In the genomic region with DNA sequence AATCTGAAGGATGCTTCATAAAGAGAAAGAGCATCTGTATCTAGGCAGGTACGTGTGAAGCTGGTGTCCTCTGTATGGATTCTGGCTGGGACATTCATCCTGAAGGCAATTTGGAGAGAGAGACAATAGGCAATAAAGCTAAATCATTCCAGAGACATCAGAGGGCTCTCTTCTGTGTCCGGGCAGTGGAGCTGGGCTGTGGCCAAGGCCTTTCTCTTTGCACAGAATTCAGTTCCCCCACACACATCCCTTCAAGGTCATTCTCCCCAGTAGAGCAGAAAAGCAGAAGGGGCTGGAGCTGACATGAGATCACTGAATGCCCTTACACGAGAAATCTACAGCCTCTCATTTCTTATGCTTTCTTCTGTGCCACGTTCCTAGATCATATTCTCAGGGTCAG, we compare ENCODE assay signal across 31 mouse cellular contexts.
A peak's percentile ranks its signal among the peaks of the same experiment; 100 is the strongest.
DNase-seq lines count a peak whose midpoint lies in the region; ATAC-seq and TF ChIP-seq lines count a peak whose summit lies in the region.
"Had no signal": no experiment of that assay in that cellular context is flagged by ENCODE, and none has a peak within 500 bp of the region (broad histone marks: within the 10 kb centered on the region; RNA-seq: fewer than 3 reads in every experiment).

No protein-coding gene starts in this region.

- no peak for TF ChIP-seq CTCF in hindbrain, postnatal 0 days (IDR thresholded peaks at IDR 0.05; ENCODE audit: low read depth)

- 0 out of 2 replicates have a peak, but pooled peaks have one; percentile 15 for ATAC-seq in hindbrain, postnatal 0 days
- ATAC-seq in hindbrain, embryonic 12.5 days (ENCODE audit: low FRiP score) = no peak
- ATAC-seq: forebrain, postnatal 0 days; inflammation-experienced regulatory T-cells, adult 6 months; midbrain, embryonic 13.5 days; Patski had no signal

- H3K9ac ChIP-seq in hindbrain, postnatal 0 days (replicated peaks; ENCODE audit: low read length) = no peak overlapping the region
- no peak overlapping the region for H3K9ac ChIP-seq in hindbrain, embryonic 12.5 days
- H3K9ac ChIP-seq: forebrain, postnatal 0 days; heart, embryonic 15.5 days; hindbrain, embryonic 14.5 days; liver, embryonic 14.5 days; midbrain, embryonic 13.5 days had no signal

- H3K27ac ChIP-seq in hindbrain, postnatal 0 days = no peak overlapping the region
- no peak overlapping the region for H3K27ac ChIP-seq in hindbrain, embryonic 12.5 days
- H3K27ac ChIP-seq: heart, embryonic 10.5 days; heart, embryonic 15.5 days; hindbrain, embryonic 14.5 days; kidney, postnatal 0 days; liver, embryonic 14.5 days; macrophage; midbrain, embryonic 13.5 days had no signal

- H3K36me3 ChIP-seq in hindbrain, postnatal 0 days (ENCODE audit: insufficient read depth, low read length) = no peaks in the 10 kb centered on the region
- no peaks in the 10 kb centered on the region for H3K36me3 ChIP-seq in hindbrain, embryonic 12.5 days
- H3K36me3 ChIP-seq: G1E; heart, embryonic 10.5 days; heart, embryonic 15.5 days; midbrain, embryonic 13.5 days had no signal

- no peaks in the 10 kb centered on the region for H3K27me3 ChIP-seq in hindbrain, postnatal 0 days (ENCODE audit: insufficient read depth, low read length)
- no peaks in the 10 kb centered on the region for H3K27me3 ChIP-seq in hindbrain, embryonic 12.5 days
- H3K27me3 ChIP-seq: heart, embryonic 15.5 days; midbrain, embryonic 13.5 days; Patski had no signal

- DNase-seq in hindbrain, postnatal 0 days (ENCODE audit: low spot score) = no peak
- peak; percentile 37 for DNase-seq in 416B (ENCODE audit: low read depth)
- DNase-seq in adrenal gland, postnatal 10 days = peak; percentile 45
- DNase-seq in ovary, postnatal 14 days (ENCODE audit: low spot score) = peak; percentile 5
- no peak for DNase-seq in gastrocnemius, postnatal 14 days
- no peak for DNase-seq in heart, postnatal 25 days (ENCODE audit: low spot score)
- DNase-seq: cerebellum, adult 18-20 months; cerebellum, postnatal 14 days; forebrain, postnatal 0 days; gastrocnemius, postnatal 10 days; heart, postnatal 4 days; kidney, adult 2 months; layer of hippocampus, postnatal 36 days; liver; lung, adult 2 months; lung, postnatal 10 days; retina, postnatal 1 day; right cerebral cortex, postnatal 14 days; thymus, postnatal 14 days had no signal

- intact Hi-C loops in gastrocnemius, postnatal 14 days (cut with DNase I; ENCODE audit: low total_unique reads) = no loop called here
- intact Hi-C loops in heart, postnatal 25 days (cut with DNase I) = no loop called here

- no peak overlapping the region for H3K4me2 ChIP-seq in hindbrain, postnatal 0 days (ENCODE audit: low read depth, low read length)
- no peak overlapping the region for H3K4me2 ChIP-seq in hindbrain, embryonic 12.5 days (replicated peaks)
- H3K4me2 ChIP-seq: heart, embryonic 15.5 days; hindbrain, embryonic 14.5 days; midbrain, embryonic 13.5 days had no signal

- 61% methylated on average over 4 of the region's 4 CpGs for WGBS in hindbrain, postnatal 0 days
- WGBS in hindbrain, embryonic 12.5 days = 81% methylated on average over 4 of the region's 4 CpGs

- H3K4me3 ChIP-seq in hindbrain, postnatal 0 days (ENCODE audit: low read length) = no peak overlapping the region
- H3K4me3 ChIP-seq in hindbrain, embryonic 12.5 days = no peak overlapping the region
- H3K4me3 ChIP-seq: erythroblast, embryonic 14.5 days; heart, embryonic 10.5 days; heart, embryonic 15.5 days; midbrain, embryonic 13.5 days had no signal

- H3K4me1 ChIP-seq in hindbrain, postnatal 0 days (ENCODE audit: insufficient read depth, low read length) = no peaks in the 10 kb centered on the region
- H3K4me1 ChIP-seq in hindbrain, embryonic 12.5 days = no peaks in the 10 kb centered on the region
- H3K4me1 ChIP-seq: heart, embryonic 10.5 days; heart, embryonic 15.5 days; midbrain, embryonic 13.5 days had no signal

- no peaks in the 10 kb centered on the region for H3K9me3 ChIP-seq in hindbrain, postnatal 0 days (ENCODE audit: low read length)
- H3K9me3 ChIP-seq in hindbrain, embryonic 12.5 days (replicated peaks) = no peaks in the 10 kb centered on the region
- H3K9me3 ChIP-seq: heart, embryonic 10.5 days; heart, embryonic 15.5 days; midbrain, embryonic 13.5 days had no signal

Comparison
In these comparisons a context has a peak if more than half of its experiments do, and no peak if none do; other contexts are left out.
1. DNase-seq: peak in 416B (single experiment), adrenal gland, postnatal 10 days (single experiment) and ovary, postnatal 14 days (single experiment); none in hindbrain, postnatal 0 days (single experiment), gastrocnemius, postnatal 14 days (single experiment) and heart, postnatal 25 days (single experiment).